Mouse (Mus musculus): ENCODE measurements around the gene Sbsn.

GRCm38 (mm10) chr7:30782658-30783057 lies 31.4 kb downstream of the Sbsn start:
- TF ChIP-seq POLR2A (IDR thresholded peaks at IDR 0.05; ENCODE audit: control insufficient read depth, low read depth, low read length), result no peak
- TF ChIP-seq CTCF (IDR thresholded peaks at IDR 0.05; ENCODE audit: control insufficient read depth, insufficient read depth, insufficient replicate concordance, low read depth, low read length), result no peak
